Mouse (Mus musculus) erythroblast, embryonic 14.5 days (primary cell): Measurements from ENCODE around the gene Dnajb6.
A peak's percentile ranks its signal among the peaks of the same experiment; 100 is the strongest.

Experiments used
- GATA1 ChIP-seq: IDR thresholded peaks from 2 replicates; pipeline ENCODE4 v1.6.1; 2012; ENCODE audit warnings: low read length, inconsistent platforms, mixed read lengths
- TAL1 ChIP-seq: IDR thresholded peaks from 3 replicates; pipeline ENCODE4 v1.6.1; 2012; ENCODE audit warnings: low read length, inconsistent platforms, mixed read lengths

DNA sequence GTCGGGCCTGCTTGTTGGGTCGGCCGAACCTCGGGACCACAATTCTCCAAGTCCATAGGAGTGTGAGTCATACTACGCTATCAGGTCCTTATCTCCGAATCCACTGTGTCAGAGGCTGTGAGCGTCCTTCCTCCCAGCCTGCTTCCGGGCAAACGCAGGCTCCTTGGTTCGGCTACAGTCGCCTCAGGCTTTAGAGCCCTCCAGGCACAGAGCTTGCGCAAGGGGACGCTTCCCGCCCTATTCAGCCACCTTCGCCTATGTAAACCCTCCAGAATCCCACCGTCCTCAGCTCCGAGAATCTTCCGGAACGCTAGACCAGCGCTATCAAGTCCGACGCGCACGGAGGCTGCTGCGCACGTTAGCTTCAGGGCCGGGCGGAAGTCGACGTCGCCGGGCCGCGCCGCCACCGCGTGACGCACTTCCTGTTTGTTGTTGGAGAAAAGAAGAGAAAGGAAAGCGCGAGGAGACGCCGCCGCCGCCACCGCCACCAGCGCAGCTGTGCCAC is at the start of gene Dnajb6, which contains the start of gene Gm5129:
- TF ChIP-seq GATA1: peak; percentile 71
- TF ChIP-seq TAL1: no peak
